Mouse (Mus musculus): ENCODE results near the gene Ephx1.
A peak's percentile ranks its signal among the peaks of the same experiment; 100 is the strongest.
"Not testable (repeated sequence)": the region's sequence is repeated elsewhere in the genome, so short reads cannot be mapped to it uniquely, and the experiment has no call there.

Gene Ephx1

DNA sequence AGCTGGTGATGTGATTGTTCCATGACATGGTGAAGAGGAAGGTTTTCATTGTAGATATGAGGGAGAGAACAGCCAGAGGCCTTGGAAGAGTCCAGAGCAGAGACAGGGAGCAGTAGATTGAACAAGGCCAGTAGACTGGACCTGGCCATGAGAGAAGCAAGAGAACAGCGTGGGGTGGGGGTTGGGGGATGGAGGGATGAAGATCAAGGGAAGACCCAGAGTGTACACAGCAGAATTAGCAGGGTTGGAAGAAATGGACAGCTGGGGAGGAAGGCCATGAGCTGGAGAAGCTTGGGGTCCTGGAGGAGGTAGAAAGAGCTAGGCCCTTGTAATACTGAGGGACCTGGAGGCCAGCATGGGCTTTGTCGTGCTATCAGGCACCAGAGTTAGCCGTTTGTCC lies 8.3 kb downstream of the Ephx1 start:
- DNase-seq: no peak

GRCm38 (mm10) chr1:181011601-181012000 lies 9.1 kb downstream of the Ephx1 start:
- DNase-seq: no peak

DNA sequence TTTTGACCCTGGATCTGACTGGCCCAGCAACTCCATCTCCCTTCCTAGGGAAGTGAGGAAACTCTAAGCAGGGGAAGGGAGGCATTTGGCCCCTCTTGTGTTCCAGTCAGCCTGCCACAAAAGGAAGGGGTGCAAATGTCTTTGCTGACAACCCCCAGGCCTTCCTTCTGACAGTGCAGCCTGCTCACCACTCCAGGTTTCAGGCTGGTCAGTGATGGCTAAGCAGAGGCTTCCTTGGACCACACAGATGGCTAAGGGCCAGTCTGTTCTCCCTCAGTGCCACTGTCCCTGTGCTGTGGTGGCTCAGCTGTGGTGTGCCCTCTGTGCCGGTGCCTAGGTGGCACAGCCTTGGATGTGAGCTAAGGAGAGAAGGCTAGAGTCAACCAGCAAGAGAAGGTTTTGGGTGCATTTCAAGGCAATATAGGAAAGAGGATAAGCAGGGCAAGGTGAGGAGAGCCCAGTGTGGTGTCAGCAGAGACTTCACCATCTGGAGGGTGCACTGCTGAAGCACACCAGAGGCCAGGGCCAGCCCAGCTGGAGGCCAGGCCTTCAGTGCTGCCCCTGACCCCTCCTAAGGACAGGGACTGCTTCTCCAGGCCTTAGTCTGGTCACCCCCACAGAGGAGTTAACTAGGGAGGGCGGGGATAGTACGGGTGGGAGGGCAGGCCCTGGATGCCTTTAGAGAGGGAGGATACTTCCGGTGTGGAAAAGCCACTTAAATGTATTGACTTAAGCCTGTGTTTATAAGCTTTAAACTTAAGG lies 10.4 kb downstream of the Ephx1 start:
- peak; percentile 48 to 67 for DNase-seq

- DNase-seq: peak; percentile 57 to 74
These were observed 10.9 kb downstream of the Ephx1 start for GRCm38 (mm10) chr1:181009754-181010153.

DNA sequence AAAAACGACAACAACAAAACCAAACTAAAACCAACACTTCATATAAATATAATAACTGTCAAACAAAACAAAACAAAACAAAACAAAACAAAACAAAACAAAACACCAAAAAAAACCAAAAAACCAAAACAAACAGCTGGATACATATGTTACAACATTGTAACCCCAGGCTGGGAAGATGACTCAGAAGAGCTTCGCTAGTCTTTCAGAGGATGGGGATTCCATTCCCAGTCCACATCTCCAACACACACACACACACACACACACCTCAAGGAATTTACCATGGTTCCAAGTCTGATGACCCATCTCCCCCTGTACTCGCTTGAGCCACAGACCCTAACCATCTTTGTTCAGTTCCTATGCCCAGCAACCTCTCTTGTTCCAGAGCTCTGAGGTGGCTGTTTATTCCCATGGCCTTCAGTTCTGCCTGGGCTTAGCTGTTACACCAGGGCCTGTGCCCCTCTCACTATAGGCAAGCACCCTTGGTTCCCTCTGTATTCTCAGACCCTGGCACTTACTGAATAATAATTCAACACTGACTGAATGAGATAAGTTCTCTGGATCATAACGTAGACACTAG lies 11.6 kb downstream of the Ephx1 start:
- no peak for DNase-seq

DNA sequence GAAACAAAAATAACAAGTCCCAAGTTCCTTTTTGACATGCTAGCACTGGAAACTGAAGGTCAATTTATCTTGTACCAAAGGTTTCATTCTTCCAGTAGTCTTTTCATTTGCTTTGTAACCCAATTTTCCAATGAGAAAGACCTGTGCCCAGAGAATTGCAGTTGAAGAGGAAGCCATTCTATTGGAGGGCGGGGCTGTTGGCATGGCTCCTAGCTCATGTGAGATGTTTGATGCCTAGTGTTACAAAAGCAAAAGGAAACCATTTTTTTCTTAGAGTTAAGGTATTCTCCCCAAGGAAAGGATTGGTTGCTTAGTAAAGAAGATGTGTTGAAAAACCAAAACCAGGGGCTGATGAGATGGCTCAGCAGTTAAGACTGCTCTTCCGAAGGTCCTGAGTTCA lies 12.4 kb downstream of the Ephx1 start:
- DNase-seq: peak in 1 of 2 experiments; percentile 48

- DNase-seq: no peak
These were observed 12.9 kb downstream of the Ephx1 start for GRCm38 (mm10) chr1:181007831-181008230.

- DNase-seq: no peak
These were observed 15.4 kb downstream of the Ephx1 start for GRCm38 (mm10) chr1:181005331-181005730.

GRCm38 (mm10) chr1:181003790-181004189 lies 16.9 kb downstream of the Ephx1 start:
- DNase-seq: no peak

DNA sequence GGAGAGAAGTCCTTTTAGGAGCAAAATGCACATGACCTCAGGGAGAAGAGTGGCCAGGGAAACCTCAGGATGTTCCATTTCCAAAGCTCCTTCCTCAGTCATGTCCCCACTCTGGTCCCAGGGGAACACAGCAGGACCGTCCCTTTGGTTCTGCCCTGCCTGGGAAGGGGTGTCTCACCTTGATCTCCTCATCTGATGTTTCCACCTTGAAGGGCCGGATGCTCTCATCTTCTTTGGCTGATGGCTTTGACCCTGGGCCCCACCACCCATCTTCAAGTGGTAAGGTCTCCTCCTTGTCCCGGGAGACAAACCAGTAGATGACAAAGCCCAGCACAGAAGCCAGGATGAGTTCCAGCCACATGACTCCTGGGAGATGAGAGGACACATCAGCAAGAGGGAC lies 19.1 kb downstream of the Ephx1 start:
- no peak for DNase-seq

DNA sequence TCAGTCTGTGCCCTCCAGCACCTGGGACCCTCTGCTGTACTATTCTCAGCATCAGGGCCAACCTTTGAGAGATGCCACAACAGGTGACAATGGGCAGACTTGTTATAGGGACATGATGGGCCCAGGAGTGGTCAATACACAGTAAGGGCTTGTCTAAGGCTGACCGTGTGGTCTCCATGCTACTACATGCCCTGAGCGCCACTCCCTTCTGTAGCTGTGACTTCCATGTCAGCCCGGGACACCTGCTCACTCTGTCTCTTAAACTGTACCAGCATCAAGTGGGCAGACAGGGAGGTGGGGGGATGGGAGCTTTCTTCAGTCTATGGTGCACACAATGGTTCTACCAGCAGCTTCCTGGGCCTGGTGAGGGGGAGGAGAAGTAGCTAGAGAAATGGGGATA lies 19.5 kb downstream of the Ephx1 start:
- no peak for DNase-seq

- DNase-seq: peak; percentile 53 to 73
These were observed 20.1 kb downstream of the Ephx1 start for GRCm38 (mm10) chr1:181000501-181001092.

GRCm38 (mm10) chr1:180992142-180992541 lies 28.6 kb downstream of the Ephx1 start:
- peak in 1 of 2 experiments; percentile 56 for DNase-seq

GRCm38 (mm10) chr1:180990671-180991070 lies 30.0 kb downstream of the Ephx1 start:
- no peak for DNase-seq

GRCm38 (mm10) chr1:180987759-180988158 lies 32.9 kb downstream of the Ephx1 start:
- peak; percentile 86 to 88 for DNase-seq

GRCm38 (mm10) chr1:180986701-180987100 lies 34.0 kb downstream of the Ephx1 start:
- DNase-seq: no peak

DNA sequence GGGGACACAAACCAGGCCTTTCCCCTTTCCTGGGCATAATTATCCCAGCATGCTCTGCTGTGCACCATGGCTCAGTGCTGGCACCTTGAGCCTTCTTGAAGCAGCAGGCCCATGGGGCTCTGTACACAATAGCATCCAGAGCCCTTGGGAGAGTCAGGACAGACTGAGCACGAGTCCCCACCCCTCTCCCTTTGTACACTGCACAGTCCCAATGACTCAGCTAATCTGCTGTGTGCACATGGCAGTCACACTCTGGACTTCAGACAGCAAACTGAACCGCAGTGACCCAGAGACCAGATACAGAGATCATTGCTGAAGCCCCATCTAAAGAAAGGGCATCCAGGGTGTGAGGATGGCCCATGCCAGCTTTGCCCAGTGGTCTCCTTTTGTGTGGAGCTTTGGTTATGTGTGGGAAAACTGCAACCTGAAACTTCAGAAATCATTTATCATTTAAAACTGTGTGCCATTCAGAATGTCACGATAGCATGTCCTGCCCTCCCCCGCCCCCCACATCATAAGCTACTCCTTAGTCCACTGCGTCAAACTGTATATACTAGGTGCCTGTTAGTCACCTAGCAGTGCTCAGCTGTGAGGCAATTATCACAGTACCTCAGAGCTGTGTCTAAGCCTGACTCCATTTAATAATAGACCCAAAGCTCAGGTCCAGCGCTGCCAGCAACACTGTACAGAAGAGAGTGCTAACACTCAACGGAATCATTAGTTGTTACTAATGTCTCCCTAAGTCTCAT lies 39.2 kb downstream of the Ephx1 start:
- not testable (repeated sequence) for DNase-seq

DNA sequence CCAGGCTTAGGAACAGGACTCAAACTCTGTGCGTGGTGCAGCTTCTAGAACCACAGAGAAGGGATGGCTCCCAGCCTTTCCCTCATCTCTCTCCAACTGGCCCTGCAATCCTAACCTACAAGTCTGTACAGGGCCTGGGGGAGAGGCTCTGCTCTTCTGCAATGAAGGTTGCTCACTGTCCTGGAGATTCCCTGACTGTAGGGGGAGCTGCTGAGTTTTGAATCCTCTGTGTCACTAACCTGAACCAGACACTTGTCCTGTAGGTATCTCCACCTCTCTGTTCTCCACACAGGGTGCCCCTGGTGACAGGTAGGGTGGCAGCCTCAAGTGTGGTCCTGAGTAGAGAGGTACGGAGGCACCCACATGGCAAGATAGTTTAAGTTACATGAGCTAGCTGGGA lies 40.2 kb downstream of the Ephx1 start:
- DNase-seq: no peak

DNA sequence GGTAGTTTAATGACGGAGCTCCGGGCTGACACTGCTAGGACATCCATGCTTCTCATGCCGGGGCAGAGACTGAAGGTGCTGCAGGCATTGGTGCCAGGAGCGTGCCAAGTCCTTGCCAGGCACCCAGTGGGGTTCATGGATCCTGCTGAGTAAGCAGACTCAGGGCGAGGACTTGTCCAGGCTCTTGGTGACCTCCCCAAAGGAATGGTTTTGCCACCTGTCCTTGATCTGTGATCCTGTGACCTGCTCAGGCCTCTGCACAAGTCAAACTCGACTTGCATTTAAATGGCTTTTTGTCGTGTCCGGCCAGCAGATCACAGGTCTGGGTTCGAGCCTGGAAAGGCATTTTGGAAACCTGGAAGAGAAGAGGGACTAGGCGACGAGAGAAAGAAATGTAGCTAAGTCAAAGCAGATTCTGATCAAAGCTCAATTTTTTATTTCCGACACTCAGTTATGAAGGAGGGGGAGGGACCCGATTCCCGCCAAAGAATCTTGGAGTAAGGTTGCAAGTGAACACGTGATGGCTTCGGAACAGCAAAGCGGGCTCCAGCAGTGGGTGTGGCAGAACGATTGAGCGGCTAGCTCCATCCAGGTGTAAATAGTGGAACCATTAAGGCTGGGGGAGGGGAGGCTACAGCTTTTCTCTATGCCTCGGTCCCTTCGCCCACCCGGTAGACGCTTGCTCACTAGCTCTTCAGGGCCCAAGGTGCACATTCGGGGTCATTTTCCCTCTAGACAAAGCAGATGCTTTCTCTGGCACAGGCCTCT lies 41.0 kb downstream of the Ephx1 start:
- no peak for DNase-seq

DNA sequence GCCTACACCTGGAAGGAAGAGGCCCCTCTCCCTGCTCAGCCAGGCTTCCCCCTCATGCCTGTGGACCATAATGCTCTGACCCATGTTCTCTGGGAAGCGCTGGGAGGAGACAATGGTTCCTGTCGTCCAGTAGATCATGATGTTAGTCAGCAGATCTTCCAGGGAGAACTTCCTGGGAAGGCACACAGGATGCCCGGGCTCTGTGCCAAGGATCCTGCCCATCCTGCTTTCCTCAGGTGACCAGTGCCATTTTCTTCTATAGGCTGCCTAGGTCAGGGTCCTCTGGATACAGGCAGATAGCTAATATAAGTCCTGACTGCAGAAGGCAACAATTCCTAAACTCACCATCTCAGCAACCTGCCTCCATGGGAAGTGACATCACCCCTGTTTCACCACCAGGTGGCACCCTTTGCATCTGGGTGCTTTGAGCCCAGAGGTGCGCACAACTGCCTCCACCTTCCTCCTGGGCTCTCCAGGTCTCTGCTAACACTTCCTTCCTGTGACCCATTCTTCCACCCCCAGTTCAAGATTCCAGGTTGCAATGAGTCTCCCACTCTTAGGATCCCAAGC lies 44.5 kb downstream of the Ephx1 start:
- DNase-seq: peak; percentile 55 to 64

- peak in 1 of 2 experiments; percentile 47 for DNase-seq
These were observed 46.5 kb downstream of the Ephx1 start for GRCm38 (mm10) chr1:180974126-180974746.

DNA sequence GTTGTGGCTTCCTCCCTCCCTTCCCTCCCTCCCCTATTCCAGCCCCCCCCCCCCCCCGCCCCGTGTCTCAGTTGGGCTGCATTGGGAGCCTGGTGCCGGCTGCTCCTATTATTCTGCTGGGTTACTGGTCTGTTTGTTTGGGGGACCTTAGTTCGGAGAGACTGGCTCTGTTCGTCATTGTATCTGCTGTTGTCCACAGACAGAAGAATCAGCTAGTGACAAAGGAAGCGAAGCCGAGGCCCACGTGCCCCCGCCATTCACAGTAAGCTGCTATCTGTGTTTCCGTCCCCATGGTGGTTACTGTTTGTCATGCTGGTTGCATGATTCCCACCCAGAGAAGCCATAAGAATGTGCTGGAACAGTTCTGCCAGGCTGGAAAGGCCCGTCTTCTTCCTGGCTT lies 47.8 kb downstream of the Ephx1 start:
- DNase-seq: no peak

Measured in kidney, postnatal 4 days (tissue).